Mouse (Mus musculus) midbrain, embryonic 15.5 days (tissue): Measurements from ENCODE around the gene Arhgap17. TPM values are rescaled to one million over a fixed set of nuclear protein-coding genes. Genes with fewer than 3 reads are reported as not detected.
A peak's percentile ranks its signal among the peaks of the same experiment; 100 is the strongest.

Experiments used
- ATAC-seq: fragments of 200-750 bp; cut with Nextera tagmentation; replicated peaks from 2 replicates; pipeline ENCODE4 v1.8.0; 2017; ENCODE audit warnings: moderate TSS enrichment
- H3K27ac ChIP-seq: fragments of 300-500 bp; sonication (generic); 2 replicates; pipeline ENCODE4 v1.5.1; 2015; ENCODE audit warnings: mild to moderate bottlenecking, inconsistent platforms
- H3K27me3 ChIP-seq: fragments of 300-500 bp; sonication (generic); replicated peaks from 2 replicates; pipeline ENCODE4 v1.6.1; 2015; ENCODE audit warnings: inconsistent platforms
- H3K36me3 ChIP-seq: fragments of 300-500 bp; sonication (generic); replicated peaks from 2 replicates; pipeline ENCODE4 v1.6.1; 2015; ENCODE audit warnings: inconsistent platforms
- H3K4me1 ChIP-seq: fragments of 300-500 bp; sonication (generic); 2 replicates; pipeline ENCODE4 v1.6.1; 2015; ENCODE audit warnings: inconsistent platforms
- H3K4me2 ChIP-seq: fragments of 300-500 bp; sonication (generic); 2 replicates; pipeline ENCODE4 v1.6.1; 2015; ENCODE audit warnings: inconsistent platforms, mild to moderate bottlenecking, moderate library complexity
- H3K4me3 ChIP-seq: fragments of 300-500 bp; sonication (generic); 2 replicates; pipeline ENCODE4 v1.5.1; 2015; ENCODE audit warnings: mild to moderate bottlenecking, inconsistent platforms
- H3K9ac ChIP-seq: fragments of 300-500 bp; sonication (generic); 2 replicates; pipeline ENCODE4 v1.6.1; 2015; ENCODE audit warnings: mild to moderate bottlenecking, inconsistent platforms
- H3K9me3 ChIP-seq: fragments of 300-500 bp; sonication (generic); 2 replicates; pipeline ENCODE4 v1.6.1; 2016; ENCODE audit warnings: inconsistent platforms
- WGBS: fragments of 180-500 bp; shearing (Covaris S2); methylation state at CpG from one replicate; pipeline ENCODE4 v1.1.7; 2015; ENCODE audit warnings: mixed read lengths; 5-methylcytosine and 5-hydroxymethylcytosine counted together
- polyA plus RNA-seq: library from polyadenylated mRNA; unstranded; fragments of >200 nt; fragmentation: Nextera tagmentation; extraction: Ambion mirVana; gene quantifications from 2 replicates; pipeline ENCODE4 v1.2.1, GENCODE M21; 2015

The Arhgap17 gene
- polyA plus RNA-seq, 1 experiment from 2014 or later: 8.9 TPM

- peak; percentile 56; the same call in 1 of the 2 replicates for ATAC-seq
- H3K4me3 ChIP-seq: no peak overlapping the region
- H3K27me3 ChIP-seq: no peaks in the 10 kb centered on the region
- no peak overlapping the region for H3K4me2 ChIP-seq
- no peaks in the 10 kb centered on the region for H3K9me3 ChIP-seq
- H3K4me1 ChIP-seq: peaks cover 5% of the 10 kb centered on the region; the same call in 1 of the 2 replicates
- no peaks in the 10 kb centered on the region for H3K36me3 ChIP-seq
- H3K27ac ChIP-seq: peak overlapping the region; percentile 46
- no peak overlapping the region for H3K9ac ChIP-seq
- 65% methylated on average over 7 of the region's 7 CpGs for WGBS
Measured at GRCm38 (mm10) chr7:123253396-123253795, 116.3 kb downstream of the Arhgap17 start.

- no peak overlapping the region for H3K27ac ChIP-seq
- no peak overlapping the region for H3K4me3 ChIP-seq
- no peaks in the 10 kb centered on the region for H3K36me3 ChIP-seq
- H3K9ac ChIP-seq: no peak overlapping the region
- no peaks in the 10 kb centered on the region for H3K27me3 ChIP-seq
- no peaks in the 10 kb centered on the region for H3K9me3 ChIP-seq
- WGBS: 51% methylated on average over 6 of the region's 6 CpGs
- ATAC-seq: no peak
- peaks cover 5% of the 10 kb centered on the region; the same call in 1 of the 2 replicates for H3K4me1 ChIP-seq
- H3K4me2 ChIP-seq: no peak overlapping the region
Measured at GRCm38 (mm10) chr7:123251343-123251742, 118.4 kb downstream of the Arhgap17 start.

GRCm38 (mm10) chr7:123248166-123248565 is 121.5 kb downstream of the Arhgap17 start:
- no peak overlapping the region for H3K27ac ChIP-seq
- 52% methylated on average over 2 of the region's 2 CpGs for WGBS
- H3K27me3 ChIP-seq: no peaks in the 10 kb centered on the region
- no peaks in the 10 kb centered on the region for H3K36me3 ChIP-seq
- H3K4me3 ChIP-seq: no peak overlapping the region
- H3K4me2 ChIP-seq: no peak overlapping the region
- H3K9me3 ChIP-seq: no peaks in the 10 kb centered on the region
- H3K9ac ChIP-seq: no peak overlapping the region
- peaks cover 2% of the 10 kb centered on the region; the same call in 1 of the 2 replicates for H3K4me1 ChIP-seq
- ATAC-seq: no peak

GRCm38 (mm10) chr7:123246504-123247084 is 123.1 kb downstream of the Arhgap17 start:
- H3K4me2 ChIP-seq: no peak overlapping the region
- no peaks in the 10 kb centered on the region for H3K9me3 ChIP-seq
- H3K4me3 ChIP-seq: no peak overlapping the region
- H3K4me1 ChIP-seq: no peaks in the 10 kb centered on the region
- H3K9ac ChIP-seq: no peak overlapping the region
- no peak for ATAC-seq
- WGBS: 74% methylated on average over 4 of the region's 4 CpGs
- no peak overlapping the region for H3K27ac ChIP-seq
- no peaks in the 10 kb centered on the region for H3K36me3 ChIP-seq
- H3K27me3 ChIP-seq: no peaks in the 10 kb centered on the region

GRCm38 (mm10) chr7:123244833-123245232 is 124.9 kb downstream of the Arhgap17 start:
- ATAC-seq: no peak
- WGBS: 89% methylated on average over 1 of the region's 1 CpGs
- no peaks in the 10 kb centered on the region for H3K9me3 ChIP-seq

GRCm38 (mm10) chr7:123242241-123242640 is 127.5 kb downstream of the Arhgap17 start:
- H3K4me2 ChIP-seq: no peak overlapping the region
- no peak overlapping the region for H3K27ac ChIP-seq
- WGBS: 96% methylated on average over 7 of the region's 7 CpGs
- ATAC-seq: no peak
- H3K4me3 ChIP-seq: no peak overlapping the region
- no peaks in the 10 kb centered on the region for H3K9me3 ChIP-seq
- no peaks in the 10 kb centered on the region for H3K36me3 ChIP-seq
- no peak overlapping the region for H3K9ac ChIP-seq
- peaks cover 12% of the 10 kb centered on the region; the same call in 1 of the 2 replicates for H3K4me1 ChIP-seq
- no peaks in the 10 kb centered on the region for H3K27me3 ChIP-seq

More at GRCm38 (mm10) chr7:123244833-123245232, 124.9 kb downstream of the Arhgap17 start:
- Histone ChIP-seq H3K4me3 (no peak overlapping the region), H3K4me1 (no peaks in the 10 kb centered on the region), H3K27me3 (no peaks in the 10 kb centered on the region), H3K27ac (no peak overlapping the region), H3K4me2 (no peak overlapping the region), H3K9ac (no peak overlapping the region), H3K36me3 (no peaks in the 10 kb centered on the region)

- Histone ChIP-seq H3K9me3 (no peaks in the 10 kb centered on the region), H3K27ac (no peak overlapping the region), H3K36me3 (no peaks in the 10 kb centered on the region), H3K4me2 (no peak overlapping the region), H3K9ac (no peak overlapping the region), H3K4me1 (peaks cover 12% of the 10 kb centered on the region; the same call in 1 of the 2 replicates), H3K4me3 (no peak overlapping the region), H3K27me3 (no peaks in the 10 kb centered on the region)
- no peak for ATAC-seq
- WGBS: 73% methylated on average over 6 of the region's 6 CpGs
Measured at GRCm38 (mm10) chr7:123240064-123240463, 129.7 kb downstream of the Arhgap17 start.

- Histone ChIP-seq H3K27ac (peak overlapping the region; percentile 23; the same call in 1 of the 2 replicates), H3K4me2 (no peak overlapping the region), H3K27me3 (no peaks in the 10 kb centered on the region), H3K36me3 (no peaks in the 10 kb centered on the region), H3K9me3 (no peaks in the 10 kb centered on the region), H3K9ac (no peak overlapping the region), H3K4me3 (no peak overlapping the region), H3K4me1 (peaks cover 12% of the 10 kb centered on the region; the same call in 1 of the 2 replicates)
- peak; percentile 94 for ATAC-seq
- 40% methylated on average over 4 of the region's 4 CpGs for WGBS
Measured at GRCm38 (mm10) chr7:123238621-123239020, 131.1 kb downstream of the Arhgap17 start.

GRCm38 (mm10) chr7:123235449-123235848 is 134.3 kb downstream of the Arhgap17 start:
- H3K9me3 ChIP-seq: no peaks in the 10 kb centered on the region
- ATAC-seq: no peak
- H3K27ac ChIP-seq: no peak overlapping the region
- H3K4me3 ChIP-seq: no peak overlapping the region
- no peak overlapping the region for H3K9ac ChIP-seq
- 25% methylated on average over 4 of the region's 4 CpGs for WGBS
- H3K4me1 ChIP-seq: peaks cover 12% of the 10 kb centered on the region; the same call in 1 of the 2 replicates
- no peaks in the 10 kb centered on the region for H3K36me3 ChIP-seq
- H3K27me3 ChIP-seq: no peaks in the 10 kb centered on the region
- no peak overlapping the region for H3K4me2 ChIP-seq

Other genes with a start within 250 kb of the Arhgap17 start
- 44.0 and 57.7 TPM in 2 replicates for gene Tnrc6a, start 246.0 kb downstream of the Arhgap17 start, polyA plus RNA-seq
- 0.29 and 0.34 TPM in 2 replicates for gene Slc5a11, start 155.1 kb downstream of the Arhgap17 start, polyA plus RNA-seq
- gene Lcmt1, start 131 bp downstream of the Arhgap17 start, polyA plus RNA-seq: 101 and 103 TPM in 2 replicates
- gene Aqp8, start 92.4 kb upstream of the Arhgap17 start, polyA plus RNA-seq: not detected in 2 replicates
- 14.5 and 16.2 TPM in 2 replicates for gene Zkscan2, start 130.5 kb upstream of the Arhgap17 start, polyA plus RNA-seq